Mouse (Mus musculus) bone marrow, adult 2 months (tissue): Measurements from ENCODE around the gene Arhgap10.

Experiments used
- CTCF ChIP-seq: fragments of 200-500 bp; IDR thresholded peaks from 2 replicates; pipeline ENCODE4 v1.5.1; 2011; ENCODE audit warnings: low read length, control low read depth; ENCODE audit not compliant: control insufficient read depth, insufficient read depth
- POLR2A ChIP-seq: fragments of 200-500 bp; IDR thresholded peaks from 2 replicates; pipeline ENCODE4 v1.6.1; 2011; ENCODE audit warnings: low read depth, mild to moderate bottlenecking, control low read depth, low read length, borderline replicate concordance; ENCODE audit not compliant: control insufficient read depth

GRCm38 (mm10) chr8:77276827-77277226, 240.9 kb downstream of the Arhgap10 start:
- TF ChIP-seq POLR2A: no peak
- no peak for TF ChIP-seq CTCF
